7 mouse cellular contexts compared by ENCODE assay signal in the genomic region with DNA sequence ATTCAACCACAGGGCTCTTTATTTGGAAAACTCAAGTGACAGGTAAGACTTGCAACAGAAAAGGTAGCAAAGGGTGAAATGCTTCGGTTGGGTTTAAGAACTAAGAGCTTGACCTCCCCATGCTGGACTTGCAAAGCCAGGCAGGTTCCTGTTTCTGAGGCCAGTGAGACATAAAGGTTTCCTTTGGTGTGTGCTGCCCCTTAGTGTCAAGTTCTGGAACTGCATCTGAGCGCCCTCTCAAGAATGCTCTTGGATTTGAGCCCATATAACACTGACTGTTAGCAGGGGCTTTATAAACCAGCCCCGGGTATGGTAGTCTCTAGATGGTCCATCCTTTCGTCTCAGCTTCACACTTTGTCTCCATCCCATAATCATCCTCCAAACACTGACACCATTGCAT. TPM values are rescaled to one million over a fixed set of nuclear protein-coding genes. Genes with fewer than 3 reads are reported as not detected.
DNase-seq lines count a peak whose midpoint lies in the region; ATAC-seq lines count a peak whose summit lies in the region.

No protein-coding gene starts in this region.

- no peak overlapping the region for H3K9ac ChIP-seq in midbrain, embryonic 13.5 days (replicated peaks)

- peak; percentile 79 for ATAC-seq in midbrain, embryonic 13.5 days

- 18% methylated on average over 4 of the region's 4 CpGs for WGBS in midbrain, embryonic 13.5 days

- H3K9me3 ChIP-seq in midbrain, embryonic 13.5 days = no peaks in the 10 kb centered on the region

- H3K4me3 ChIP-seq in midbrain, embryonic 13.5 days (replicated peaks) = no peak overlapping the region

- H3K4me2 ChIP-seq in midbrain, embryonic 13.5 days (replicated peaks) = no peak overlapping the region

- no peaks in the 10 kb centered on the region for H3K4me1 ChIP-seq in midbrain, embryonic 13.5 days (replicated peaks)

- H3K27ac ChIP-seq in midbrain, embryonic 13.5 days = no peak overlapping the region

- peak; percentile 50 for DNase-seq in T-cell, adult 2 months (ENCODE audit: low spot score)
- DNase-seq in cerebellum, adult 9-10 months = peak; percentile 45
- peak; percentile 41 to 94 for DNase-seq in frontal cortex, adult 2 months (ENCODE audit: extremely low spot score in 1 of 2, low spot score in 1 of 2)
- peak; percentile 82 for DNase-seq in induced T-regulatory cell, adult 2 months (ENCODE audit: low read depth)
- DNase-seq in left cerebral cortex, adult 8-10 months (ENCODE audit: low spot score in 2 of 2) = peak; percentile 11 to 84
- peak; percentile 49 for DNase-seq in skeletal muscle tissue, adult 2 months (ENCODE audit: low read depth, low spot score)

- H3K36me3 ChIP-seq in midbrain, embryonic 13.5 days = no peaks in the 10 kb centered on the region

- H3K27me3 ChIP-seq in midbrain, embryonic 13.5 days = no peaks in the 10 kb centered on the region

RNA-seq across cellular contexts. Expression of gene S100z, which starts 2.9 kb away (rescaled TPM):
- not detected in 2 replicates for polyA plus RNA-seq in frontal cortex, adult 2 months (2012; rRNA removed)
- not detected for total RNA-seq in left cerebral cortex, adult 8-10 months (2022)
- not detected in 2 replicates for polyA plus RNA-seq in midbrain, embryonic 13.5 days (2015; fragmentation: Nextera tagmentation; extraction: Ambion mirVana)

RNA-seq across cellular contexts. Expression of gene Crhbp, which starts 36.7 kb away (rescaled TPM):
- 21.1 and 21.7 TPM in 2 replicates for polyA plus RNA-seq in frontal cortex, adult 2 months (2012; rRNA removed)
- 10 to 100 TPM; 18.4 to 24.3 (median 20.9) TPM for total RNA-seq in left cerebral cortex, adult 8-10 months (2022)
- 1.7 and 1.9 TPM in 2 replicates for polyA plus RNA-seq in midbrain, embryonic 13.5 days (2015; fragmentation: Nextera tagmentation; extraction: Ambion mirVana)

RNA-seq across cellular contexts. Expression of gene F2rl1, which starts 43.6 kb away (rescaled TPM):
- polyA plus RNA-seq in frontal cortex, adult 2 months (2012; rRNA removed) = 0.38 and 0.46 TPM in 2 replicates
- under 1 TPM; 0.13 to 0.44 (median 0.26) TPM for total RNA-seq in left cerebral cortex, adult 8-10 months (2022)
- polyA plus RNA-seq in midbrain, embryonic 13.5 days (2015; fragmentation: Nextera tagmentation; extraction: Ambion mirVana) = 0.17 and 0.20 TPM in 2 replicates
